Mouse (Mus musculus): ENCODE data around the gene Spink2. TPM values are rescaled to one million over a fixed set of nuclear protein-coding genes. Genes with fewer than 3 reads are reported as not detected.

Gene Spink2
- polyA plus RNA-seq (2014; fragmentation: Nextera tagmentation; extraction: Ambion mirVana) = 0.38 TPM in 1 of 2 replicates, not detected in the other

- H3K4me1 ChIP-seq (ENCODE audit: control insufficient read depth, insufficient read depth, low read length) = no peaks in the 10 kb centered on the region
- ATAC-seq (ENCODE audit: low FRiP score, low TSS enrichment) (no peak), DNase-seq (peak; percentile 40)
- no peaks in the 10 kb centered on the region for H3K27me3 ChIP-seq (ENCODE audit: control insufficient read depth, insufficient read depth, low read length)
- H3K4me2 ChIP-seq (ENCODE audit: low read length) = peak within 1 kb of the TSS; percentile 54
- no peaks in the 10 kb centered on the region for H3K36me3 ChIP-seq (ENCODE audit: control insufficient read depth, insufficient read depth, low read length)
- no peaks in the 10 kb centered on the region for H3K9me3 ChIP-seq (ENCODE audit: control insufficient read depth, low read length)
- H3K4me3 ChIP-seq (replicated peaks; ENCODE audit: low read depth, low read length) = no peak within 1 kb of the TSS
- 10% methylated on average over 16 of the region's 18 CpGs for WGBS
- no peak within 1 kb of the TSS for H3K27ac ChIP-seq (replicated peaks; ENCODE audit: low read depth, low read length)
- no peak within 1 kb of the TSS for H3K9ac ChIP-seq (replicated peaks; ENCODE audit: low read length)
These were observed at the start of gene Spink2 for GRCm38 (mm10) chr5:77211236-77211635. Gene Spink2 (minus strand): TSS chr5:77211471.

- H3K36me3 ChIP-seq (ENCODE audit: control insufficient read depth, insufficient read depth, low read length) = no peaks in the 10 kb centered on the region
- H3K9ac ChIP-seq (replicated peaks; ENCODE audit: low read length) = no peak overlapping the region
- no peak overlapping the region for H3K27ac ChIP-seq (replicated peaks; ENCODE audit: low read depth, low read length)
- DNase-seq (no peak), ATAC-seq (ENCODE audit: low FRiP score, low TSS enrichment) (no peak)
- WGBS = 62% methylated on average over 6 of the region's 6 CpGs
- H3K4me2 ChIP-seq (ENCODE audit: low read length) = no peak overlapping the region
- no peaks in the 10 kb centered on the region for H3K9me3 ChIP-seq (ENCODE audit: control insufficient read depth, low read length)
- H3K4me3 ChIP-seq (replicated peaks; ENCODE audit: low read depth, low read length) = no peak overlapping the region
- peaks cover 9% of the 10 kb centered on the region; the same call in 1 of the 2 replicates for H3K4me1 ChIP-seq (ENCODE audit: control insufficient read depth, insufficient read depth, low read length)
- no peaks in the 10 kb centered on the region for H3K27me3 ChIP-seq (ENCODE audit: control insufficient read depth, insufficient read depth, low read length)
These were observed 48.9 kb upstream of the Spink2 start for GRCm38 (mm10) chr5:77260141-77260540.

DNA sequence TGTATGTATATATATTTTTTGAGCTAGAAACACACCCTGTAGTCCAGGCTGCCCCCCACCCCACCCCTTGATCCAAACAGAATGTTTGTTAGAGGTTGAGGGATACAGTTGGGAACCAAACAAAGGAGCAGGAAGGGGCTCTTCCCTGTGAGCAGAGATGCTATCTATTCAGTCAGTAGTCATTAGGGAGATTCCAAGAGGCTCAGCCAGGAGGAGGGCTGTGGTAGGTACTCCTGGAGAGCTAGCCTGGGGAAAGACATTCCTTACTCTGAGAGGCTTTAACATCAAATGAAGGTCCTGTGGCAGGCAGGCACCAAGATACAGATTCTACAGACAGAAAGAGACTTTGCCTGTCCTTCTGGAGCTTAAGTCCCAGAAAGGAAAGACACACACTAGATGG lies 48.0 kb upstream of the Spink2 start:
- DNase-seq = no peak
- H3K9me3 ChIP-seq (ENCODE audit: control insufficient read depth, low read length) = no peaks in the 10 kb centered on the region
- no peak overlapping the region for H3K27ac ChIP-seq (replicated peaks; ENCODE audit: low read depth, low read length)
- peaks cover 9% of the 10 kb centered on the region; the same call in 1 of the 2 replicates for H3K4me1 ChIP-seq (ENCODE audit: control insufficient read depth, insufficient read depth, low read length)
- no peaks in the 10 kb centered on the region for H3K36me3 ChIP-seq (ENCODE audit: control insufficient read depth, insufficient read depth, low read length)
- H3K27me3 ChIP-seq (ENCODE audit: control insufficient read depth, insufficient read depth, low read length) = no peaks in the 10 kb centered on the region
- H3K9ac ChIP-seq (replicated peaks; ENCODE audit: low read length) = no peak overlapping the region
- no peak for ATAC-seq (ENCODE audit: low FRiP score, low TSS enrichment)
- H3K4me2 ChIP-seq (ENCODE audit: low read length) = no peak overlapping the region
- H3K4me3 ChIP-seq (replicated peaks; ENCODE audit: low read depth, low read length) = no peak overlapping the region

DNA sequence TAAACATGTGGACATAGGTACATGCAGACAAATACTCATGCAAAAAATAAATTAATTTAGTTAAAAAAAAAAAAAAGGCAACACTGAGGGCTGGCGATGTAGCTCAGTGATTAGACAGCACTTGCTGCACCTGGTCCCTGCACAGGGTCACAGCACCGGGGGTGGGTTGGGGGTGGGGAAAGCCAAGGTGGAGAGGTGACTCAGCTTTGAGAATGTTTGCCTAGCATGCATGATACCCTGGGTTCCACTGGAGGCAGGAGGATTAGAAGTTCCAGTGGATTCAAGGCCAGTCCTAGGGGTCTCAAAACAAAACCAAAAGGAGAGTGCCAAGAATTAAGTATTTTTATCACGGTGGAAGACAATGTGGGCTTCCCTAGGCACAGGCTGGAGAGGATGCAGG lies 46.3 kb upstream of the Spink2 start:
- no peaks in the 10 kb centered on the region for H3K36me3 ChIP-seq (ENCODE audit: control insufficient read depth, insufficient read depth, low read length)
- peaks cover 9% of the 10 kb centered on the region; the same call in 1 of the 2 replicates for H3K4me1 ChIP-seq (ENCODE audit: control insufficient read depth, insufficient read depth, low read length)
- DNase-seq (no peak), ATAC-seq (ENCODE audit: low FRiP score, low TSS enrichment) (no peak)
- H3K9me3 ChIP-seq (ENCODE audit: control insufficient read depth, low read length) = no peaks in the 10 kb centered on the region
- H3K27ac ChIP-seq (replicated peaks; ENCODE audit: low read depth, low read length) = no peak overlapping the region
- 81% methylated on average over 3 of the region's 3 CpGs for WGBS
- H3K9ac ChIP-seq (replicated peaks; ENCODE audit: low read length) = no peak overlapping the region
- H3K27me3 ChIP-seq (ENCODE audit: control insufficient read depth, insufficient read depth, low read length) = no peaks in the 10 kb centered on the region
- H3K4me3 ChIP-seq (replicated peaks; ENCODE audit: low read depth, low read length) = no peak overlapping the region
- no peak overlapping the region for H3K4me2 ChIP-seq (ENCODE audit: low read length)

- no peak overlapping the region for H3K4me3 ChIP-seq (replicated peaks; ENCODE audit: low read depth, low read length)
- no peaks in the 10 kb centered on the region for H3K4me1 ChIP-seq (ENCODE audit: control insufficient read depth, insufficient read depth, low read length)
- no peak overlapping the region for H3K4me2 ChIP-seq (ENCODE audit: low read length)
- DNase-seq = no peak
- H3K9ac ChIP-seq (replicated peaks; ENCODE audit: low read length) = no peak overlapping the region
- H3K9me3 ChIP-seq (ENCODE audit: control insufficient read depth, low read length) = no peaks in the 10 kb centered on the region
- no peaks in the 10 kb centered on the region for H3K27me3 ChIP-seq (ENCODE audit: control insufficient read depth, insufficient read depth, low read length)
- no peak overlapping the region for H3K27ac ChIP-seq (replicated peaks; ENCODE audit: low read depth, low read length)
- ATAC-seq (ENCODE audit: low FRiP score, low TSS enrichment) = no peak
- WGBS = 71% methylated on average over 3 of the region's 3 CpGs
- no peaks in the 10 kb centered on the region for H3K36me3 ChIP-seq (ENCODE audit: control insufficient read depth, insufficient read depth, low read length)
These were observed 43.1 kb upstream of the Spink2 start for GRCm38 (mm10) chr5:77254402-77254801.

- no peak overlapping the region for H3K9ac ChIP-seq (replicated peaks; ENCODE audit: low read length)
- H3K4me3 ChIP-seq (replicated peaks; ENCODE audit: low read depth, low read length) = no peak overlapping the region
- no peak overlapping the region for H3K4me2 ChIP-seq (ENCODE audit: low read length)
- no peaks in the 10 kb centered on the region for H3K9me3 ChIP-seq (ENCODE audit: control insufficient read depth, low read length)
- DNase-seq = no peak
- H3K27ac ChIP-seq (replicated peaks; ENCODE audit: low read depth, low read length) = no peak overlapping the region
- no peak for ATAC-seq (ENCODE audit: low FRiP score, low TSS enrichment)
- no peaks in the 10 kb centered on the region for H3K36me3 ChIP-seq (ENCODE audit: control insufficient read depth, insufficient read depth, low read length)
- no peaks in the 10 kb centered on the region for H3K4me1 ChIP-seq (ENCODE audit: control insufficient read depth, insufficient read depth, low read length)
- H3K27me3 ChIP-seq (ENCODE audit: control insufficient read depth, insufficient read depth, low read length) = no peaks in the 10 kb centered on the region
- 70% methylated on average over 1 of the region's 1 CpGs for WGBS
These were observed 41.9 kb upstream of the Spink2 start for GRCm38 (mm10) chr5:77253154-77253553.

DNA sequence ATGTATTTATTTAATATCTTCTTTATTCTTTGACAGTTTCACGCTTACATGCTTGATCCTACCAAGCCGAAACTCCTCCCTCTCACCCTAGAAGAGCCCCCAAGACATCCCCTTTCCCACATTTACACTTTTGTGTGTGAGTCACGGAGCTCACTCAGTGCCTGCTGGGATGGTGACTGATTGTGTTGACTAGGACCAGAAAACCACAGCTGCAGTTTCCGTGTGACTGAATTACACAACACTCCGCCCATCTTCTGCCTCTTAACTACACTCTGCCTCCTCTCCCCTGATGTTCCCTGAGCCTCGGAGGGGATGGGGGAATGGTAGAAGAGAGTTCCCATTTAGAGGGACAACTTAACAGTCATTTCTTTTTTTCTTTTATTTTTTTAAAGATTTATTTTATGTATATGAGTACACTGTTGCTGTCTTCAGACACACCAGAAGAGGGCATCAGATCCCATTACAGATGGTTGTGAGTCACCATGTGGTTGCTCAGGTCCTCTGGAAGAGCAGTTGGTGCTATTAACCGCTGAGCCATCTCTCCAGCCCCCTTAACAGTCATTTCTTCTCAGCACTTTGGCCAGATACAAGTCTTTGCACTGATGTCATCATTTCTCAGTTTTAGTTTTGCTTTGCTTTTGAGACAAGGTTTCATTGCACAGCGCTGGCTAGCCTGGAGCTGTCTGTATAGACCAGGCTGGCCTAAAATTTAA lies 41.0 kb upstream of the Spink2 start:
- H3K4me1 ChIP-seq (ENCODE audit: control insufficient read depth, insufficient read depth, low read length) = no peaks in the 10 kb centered on the region
- H3K9me3 ChIP-seq (ENCODE audit: control insufficient read depth, low read length) = no peaks in the 10 kb centered on the region
- no peak overlapping the region for H3K4me3 ChIP-seq (replicated peaks; ENCODE audit: low read depth, low read length)
- H3K27me3 ChIP-seq (ENCODE audit: control insufficient read depth, insufficient read depth, low read length) = no peaks in the 10 kb centered on the region
- 65% methylated on average over 8 of the region's 8 CpGs for WGBS
- ATAC-seq (ENCODE audit: low FRiP score, low TSS enrichment) (no peak), DNase-seq (no peak)
- no peaks in the 10 kb centered on the region for H3K36me3 ChIP-seq (ENCODE audit: control insufficient read depth, insufficient read depth, low read length)
- H3K27ac ChIP-seq (replicated peaks; ENCODE audit: low read depth, low read length) = no peak overlapping the region
- H3K4me2 ChIP-seq (ENCODE audit: low read length) = no peak overlapping the region
- no peak overlapping the region for H3K9ac ChIP-seq (replicated peaks; ENCODE audit: low read length)

GRCm38 (mm10) chr5:77251656-77252055 lies 40.4 kb upstream of the Spink2 start:
- H3K4me1 ChIP-seq (ENCODE audit: control insufficient read depth, insufficient read depth, low read length) = no peaks in the 10 kb centered on the region
- no peaks in the 10 kb centered on the region for H3K27me3 ChIP-seq (ENCODE audit: control insufficient read depth, insufficient read depth, low read length)
- no peak overlapping the region for H3K27ac ChIP-seq (replicated peaks; ENCODE audit: low read depth, low read length)
- no peak overlapping the region for H3K4me3 ChIP-seq (replicated peaks; ENCODE audit: low read depth, low read length)
- no peaks in the 10 kb centered on the region for H3K36me3 ChIP-seq (ENCODE audit: control insufficient read depth, insufficient read depth, low read length)
- DNase-seq = no peak
- ATAC-seq (ENCODE audit: low FRiP score, low TSS enrichment) = no peak
- WGBS = 28% methylated on average over 5 of the region's 5 CpGs
- no peak overlapping the region for H3K4me2 ChIP-seq (ENCODE audit: low read length)
- H3K9me3 ChIP-seq (ENCODE audit: control insufficient read depth, low read length) = no peaks in the 10 kb centered on the region
- H3K9ac ChIP-seq (replicated peaks; ENCODE audit: low read length) = no peak overlapping the region

DNA sequence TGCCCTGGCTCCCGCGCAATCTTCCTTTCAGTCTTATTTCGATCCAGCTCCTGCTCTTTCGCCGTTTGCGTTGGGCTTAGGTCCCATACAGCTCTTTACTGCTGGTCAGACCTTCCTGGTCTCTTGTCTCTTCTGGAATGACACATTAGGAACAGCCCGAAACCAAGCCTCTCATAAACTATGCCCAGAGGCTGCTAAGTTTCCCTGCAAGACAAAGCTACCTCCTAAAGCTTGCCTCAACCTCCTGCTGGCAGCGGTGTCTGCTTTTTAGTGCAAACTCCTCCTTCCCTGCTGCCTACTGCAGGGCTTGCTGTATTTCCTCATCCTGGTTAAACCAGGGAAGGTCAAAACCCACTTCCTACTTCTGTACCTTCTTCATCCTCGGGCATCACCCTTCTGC lies 38.8 kb upstream of the Spink2 start:
- DNase-seq (no peak), ATAC-seq (ENCODE audit: low FRiP score, low TSS enrichment) (no peak)
- no peaks in the 10 kb centered on the region for H3K36me3 ChIP-seq (ENCODE audit: control insufficient read depth, insufficient read depth, low read length)
- WGBS = 64% methylated on average over 9 of the region's 9 CpGs
- H3K27ac ChIP-seq (replicated peaks; ENCODE audit: low read depth, low read length) = no peak overlapping the region
- H3K9me3 ChIP-seq (ENCODE audit: control insufficient read depth, low read length) = no peaks in the 10 kb centered on the region
- no peak overlapping the region for H3K9ac ChIP-seq (replicated peaks; ENCODE audit: low read length)
- H3K4me1 ChIP-seq (ENCODE audit: control insufficient read depth, insufficient read depth, low read length) = peaks cover 4% of the 10 kb centered on the region; the same call in 1 of the 2 replicates
- no peaks in the 10 kb centered on the region for H3K27me3 ChIP-seq (ENCODE audit: control insufficient read depth, insufficient read depth, low read length)
- no peak overlapping the region for H3K4me2 ChIP-seq (ENCODE audit: low read length)
- H3K4me3 ChIP-seq (replicated peaks; ENCODE audit: low read depth, low read length) = no peak overlapping the region

All from midbrain, embryonic 14.5 days (tissue).